Mouse (Mus musculus): ENCODE measurements at regions not wholly inside any gene's neighbourhood (a gene's known extent, or its start where the extent isn't known, plus 50 kb on each side); places are given as distances from the start of the nearest gene placed in this dataset.

GRCm38 (mm10) chr4:127487016-127487780 is 129.2 kb upstream of the Gjb5 start:
- TF ChIP-seq CTCF (IDR thresholded peaks at IDR 0.05; ENCODE audit: control insufficient read depth, insufficient read depth, low read length) (no peak), POLR2A (IDR thresholded peaks at IDR 0.05; ENCODE audit: borderline replicate concordance, control insufficient read depth, low read depth, low read length) (no peak)

All from bone marrow, adult 2 months (tissue).